Mouse (Mus musculus) midbrain, embryonic 13.5 days (tissue): ENCODE data around the gene Pten. TPM values are rescaled to one million over a fixed set of nuclear protein-coding genes. Genes with fewer than 3 reads are reported as not detected.

Experiments
- ATAC-seq: fragments of 200-750 bp; cut with Nextera tagmentation; 2 replicates; pipeline ENCODE4 v1.8.0; 2017; ENCODE audit warnings: mild to moderate bottlenecking, moderate TSS enrichment, moderate library complexity
- H3K27ac ChIP-seq: fragments of 300-500 bp; sonication (generic); 2 replicates; pipeline ENCODE4 v1.5.1; 2015; ENCODE audit warnings: inconsistent platforms, mild to moderate bottlenecking, moderate library complexity
- H3K27me3 ChIP-seq: fragments of 300-500 bp; sonication (generic); 2 replicates; pipeline ENCODE4 v1.6.1; 2015; ENCODE audit warnings: mild to moderate bottlenecking, inconsistent platforms
- H3K36me3 ChIP-seq: fragments of 300-500 bp; sonication (generic); 2 replicates; pipeline ENCODE4 v1.6.1; 2015; ENCODE audit warnings: mild to moderate bottlenecking, inconsistent platforms
- H3K4me1 ChIP-seq: fragments of 300-500 bp; sonication (generic); replicated peaks from 2 replicates; pipeline ENCODE4 v1.6.1; 2015; ENCODE audit warnings: inconsistent platforms
- H3K4me2 ChIP-seq: fragments of 300-500 bp; sonication (generic); replicated peaks from 2 replicates; pipeline ENCODE4 v1.6.1; 2015; ENCODE audit warnings: moderate library complexity, mild to moderate bottlenecking, inconsistent platforms
- H3K4me3 ChIP-seq: fragments of 300-500 bp; sonication (generic); replicated peaks from 2 replicates; pipeline ENCODE4 v1.5.1; 2015; ENCODE audit warnings: mild to moderate bottlenecking, inconsistent platforms
- H3K9ac ChIP-seq: fragments of 300-500 bp; sonication (generic); replicated peaks from 2 replicates; pipeline ENCODE4 v1.6.1; 2015; ENCODE audit warnings: mild to moderate bottlenecking, inconsistent platforms
- H3K9me3 ChIP-seq: fragments of 300-500 bp; sonication (generic); 2 replicates; pipeline ENCODE4 v1.6.1; 2016; ENCODE audit warnings: mild to moderate bottlenecking, inconsistent platforms
- WGBS: fragments of 180-500 bp; shearing (Covaris S2); methylation state at CpG from one replicate; pipeline ENCODE4 v1.1.7; 2015; 5-methylcytosine and 5-hydroxymethylcytosine counted together
- polyA plus RNA-seq: library from polyadenylated mRNA; unstranded; fragments of >200 nt; fragmentation: Nextera tagmentation; extraction: Ambion mirVana; gene quantifications from 2 replicates; pipeline ENCODE4 v1.2.1, GENCODE M21; 2015

The Pten gene
- polyA plus RNA-seq: 11.1 and 11.7 TPM in 2 replicates

DNA sequence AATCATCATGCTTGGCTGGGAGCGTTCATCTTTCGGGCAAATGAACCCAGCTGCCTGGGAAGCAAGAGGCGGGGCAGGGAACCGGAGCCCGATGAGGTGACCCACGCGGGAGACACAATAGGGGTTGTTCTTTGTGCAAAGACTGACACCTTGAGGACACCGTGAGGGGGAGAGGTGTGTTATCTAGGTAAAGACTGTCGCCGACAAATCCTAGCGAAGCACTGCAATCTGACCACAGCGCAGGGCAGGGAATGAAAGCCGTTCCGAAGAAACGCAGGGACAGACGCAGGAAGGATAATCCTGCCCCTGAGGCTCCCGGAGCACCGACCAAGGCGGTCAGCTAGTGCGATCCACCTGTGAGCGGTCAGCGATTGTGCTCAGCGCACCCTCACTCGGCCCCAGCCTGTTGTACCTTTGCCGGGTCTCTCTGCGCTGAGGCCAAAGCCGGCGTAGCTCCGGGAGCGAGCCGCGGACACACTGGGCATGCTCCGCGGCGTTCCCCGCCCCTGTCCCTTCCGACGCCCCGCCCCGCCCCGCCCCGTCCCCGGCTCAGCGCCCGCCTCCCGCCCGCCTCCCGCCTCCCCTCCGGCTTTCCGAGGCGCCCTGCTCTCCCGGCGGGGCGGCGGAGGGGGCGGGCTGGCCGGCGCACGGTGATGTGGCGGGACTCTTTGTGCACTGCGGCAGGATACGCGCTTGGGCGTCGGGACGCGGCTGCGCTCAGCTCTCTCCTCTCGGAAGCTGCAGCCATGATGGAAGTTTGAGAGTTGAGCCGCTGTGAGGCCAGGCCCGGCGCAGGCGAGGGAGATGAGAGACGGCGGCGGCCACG, at the start of gene Pten:
TSS of gene Pten (plus strand) at position 598 of the 826 bp plus-strand sequence.
- peak; percentile 90 for ATAC-seq
- Histone ChIP-seq H3K36me3 (no peaks in the 10 kb centered on the region), H3K4me2 (peak within 1 kb of the TSS; percentile 92), H3K4me3 (peak within 1 kb of the TSS; percentile 98), H3K9me3 (no peaks in the 10 kb centered on the region), H3K27ac (peak within 1 kb of the TSS; percentile 99), H3K9ac (peak within 1 kb of the TSS; percentile 99), H3K27me3 (peaks cover 7% of the 10 kb centered on the region), H3K4me1 (peaks cover 37% of the 10 kb centered on the region)
- WGBS: under 1% methylated on average over 73 of the region's 77 CpGs

DNA sequence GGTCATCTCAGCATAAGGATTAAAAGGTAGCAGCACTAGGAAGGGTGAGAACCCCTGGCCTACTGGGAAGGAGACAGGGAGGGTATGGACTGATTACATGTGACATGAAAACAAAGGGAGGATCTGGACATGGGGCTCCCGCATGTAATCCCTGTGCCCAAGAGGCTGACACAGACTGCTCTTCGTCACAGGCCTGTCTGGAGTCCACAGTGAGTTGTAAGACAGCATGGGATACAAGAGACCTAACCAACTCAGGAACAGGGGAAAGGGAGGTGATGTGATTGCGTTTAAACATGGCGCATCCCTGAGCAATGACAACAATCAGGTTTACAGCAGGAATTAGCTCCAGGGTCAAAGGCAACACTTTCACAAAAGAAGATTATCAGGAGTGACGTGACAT, 48.3 kb upstream of the Pten start:
- 82% methylated on average over 5 of the region's 5 CpGs for WGBS
- Histone ChIP-seq H3K4me1 (peaks cover 24% of the 10 kb centered on the region), H3K27ac (no peak overlapping the region), H3K27me3 (no peaks in the 10 kb centered on the region), H3K9me3 (no peaks in the 10 kb centered on the region), H3K36me3 (peaks cover 23% of the 10 kb centered on the region), H3K9ac (no peak overlapping the region), H3K4me2 (no peak overlapping the region), H3K4me3 (no peak overlapping the region)
- no peak for ATAC-seq

DNA sequence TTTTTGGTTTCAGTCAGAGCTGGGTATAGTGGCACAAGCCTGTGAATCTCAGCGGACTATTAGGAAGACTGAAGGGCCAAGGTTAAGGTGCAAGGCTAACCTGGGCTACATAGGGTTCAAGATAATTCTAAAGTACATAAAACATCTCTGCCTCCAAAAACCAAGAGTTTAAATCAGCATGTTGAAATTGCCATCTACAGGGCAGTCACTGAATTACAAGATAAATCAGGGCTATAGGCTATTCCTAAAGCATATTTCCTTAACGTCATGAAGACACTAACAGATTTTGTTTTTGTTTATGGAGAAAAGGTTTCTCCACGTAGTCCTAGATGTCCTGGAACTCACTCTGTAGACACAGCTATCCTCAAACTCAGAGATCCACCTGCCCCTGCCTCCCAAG, 47.0 kb upstream of the Pten start:
- no peaks in the 10 kb centered on the region for H3K9me3 ChIP-seq
- no peak for ATAC-seq
- peaks cover 24% of the 10 kb centered on the region for H3K4me1 ChIP-seq
- peak overlapping the region; percentile 77; the same call in 1 of the 2 replicates for H3K4me2 ChIP-seq
- H3K4me3 ChIP-seq: no peak overlapping the region
- no peaks in the 10 kb centered on the region for H3K27me3 ChIP-seq
- H3K9ac ChIP-seq: no peak overlapping the region
- peaks cover 11% of the 10 kb centered on the region for H3K36me3 ChIP-seq
- WGBS: 66% methylated on average over 3 of the region's 3 CpGs
- H3K27ac ChIP-seq: no peak overlapping the region

DNA sequence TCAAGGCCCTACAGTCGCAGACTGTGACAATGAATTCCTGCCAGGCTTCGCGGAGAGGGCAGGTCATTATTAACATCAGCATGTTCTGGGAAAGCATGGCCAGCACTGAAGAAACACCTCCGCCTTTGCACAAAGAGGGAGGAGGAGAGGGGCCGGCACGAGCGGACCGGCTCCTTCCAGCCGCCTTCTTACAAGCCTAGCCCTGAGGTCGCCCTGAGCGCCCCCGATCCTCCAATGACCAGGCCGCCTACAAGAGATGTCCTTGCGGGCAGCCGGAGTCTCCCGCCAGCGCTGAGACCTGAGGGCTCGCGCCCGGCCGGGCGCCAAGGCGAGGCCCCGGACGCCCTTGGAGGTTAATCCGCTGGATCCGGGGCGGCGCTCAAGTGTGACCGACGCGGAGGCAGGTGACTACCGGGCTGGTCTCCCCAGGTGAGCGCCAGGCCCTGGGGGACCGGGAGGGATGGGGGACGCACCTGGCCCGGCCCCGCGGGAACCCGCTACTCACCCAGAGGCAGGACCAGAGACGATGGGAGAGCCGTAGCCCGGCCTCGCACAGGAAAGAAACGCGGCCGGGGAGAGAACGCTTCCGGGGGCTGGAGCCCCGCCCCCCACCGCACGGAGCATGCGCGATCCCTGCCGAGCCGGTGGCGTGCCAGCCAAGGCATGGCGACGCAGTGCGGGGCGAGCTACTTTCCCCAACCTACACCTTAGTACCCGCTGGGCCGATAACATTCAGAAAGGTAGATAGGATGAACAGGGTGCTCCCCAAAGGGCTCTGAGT, 45.3 kb upstream of the Pten start:
- H3K9me3 ChIP-seq: no peaks in the 10 kb centered on the region
- WGBS: 0% methylated on average over 62 of the region's 63 CpGs
- H3K9ac ChIP-seq: peak overlapping the region; percentile 93
- peak overlapping the region; percentile 93 for H3K27ac ChIP-seq
- ATAC-seq: peak; percentile 98
- no peaks in the 10 kb centered on the region for H3K36me3 ChIP-seq
- H3K4me1 ChIP-seq: peaks cover 24% of the 10 kb centered on the region
- no peaks in the 10 kb centered on the region for H3K27me3 ChIP-seq
- H3K4me2 ChIP-seq: peak overlapping the region; percentile 77
- peak overlapping the region; percentile 93 for H3K4me3 ChIP-seq

DNA sequence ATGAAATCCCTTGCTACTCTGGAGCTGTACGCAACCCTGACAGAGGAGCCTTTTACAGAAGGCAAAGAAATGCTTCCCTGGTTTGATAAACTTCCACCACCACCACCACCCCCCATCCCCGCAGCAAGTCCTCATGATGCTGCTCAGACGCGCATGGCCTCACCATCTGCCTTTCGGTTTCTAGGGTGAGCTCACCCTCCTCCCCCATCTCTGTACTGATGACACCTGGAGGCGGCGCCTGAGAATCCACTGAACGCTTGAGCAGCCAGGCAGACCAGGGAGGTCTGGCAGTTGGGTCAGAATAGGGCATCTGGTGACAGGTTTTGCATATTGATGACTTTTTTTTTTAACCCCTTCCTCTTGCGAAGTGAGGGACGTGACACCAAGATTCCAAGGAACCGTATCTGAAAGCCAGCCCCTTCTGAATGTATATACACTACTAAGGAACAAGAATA, 44.7 kb upstream of the Pten start:
- Histone ChIP-seq H3K4me3 (peak overlapping the region; percentile 93), H3K9ac (peak overlapping the region; percentile 93), H3K4me2 (peak overlapping the region; percentile 77), H3K36me3 (no peaks in the 10 kb centered on the region), H3K9me3 (no peaks in the 10 kb centered on the region), H3K27ac (peak overlapping the region; percentile 93), H3K27me3 (no peaks in the 10 kb centered on the region), H3K4me1 (peaks cover 24% of the 10 kb centered on the region)
- ATAC-seq: peak; percentile 92
- WGBS: 0% methylated on average over 11 of the region's 11 CpGs

DNA sequence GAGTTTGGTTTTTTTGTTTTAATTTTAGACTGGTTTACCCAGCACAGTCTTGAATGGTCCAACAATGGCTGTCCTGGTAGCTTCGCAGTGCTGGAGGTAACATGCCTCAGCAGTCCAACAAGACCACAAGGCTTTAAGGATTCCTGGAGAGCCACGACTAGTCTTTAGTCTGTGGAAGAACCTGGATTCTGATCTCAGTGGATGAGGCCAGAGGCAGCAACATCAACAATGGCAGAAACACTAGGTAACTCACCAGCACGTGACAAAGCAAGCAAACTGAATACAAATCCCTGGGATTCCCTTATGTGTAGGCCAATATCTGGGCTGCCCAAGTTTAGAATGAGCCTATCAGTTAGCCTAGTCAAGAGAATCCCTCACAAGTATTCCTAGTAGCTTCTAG, 43.8 kb upstream of the Pten start:
- Histone ChIP-seq H3K9me3 (no peaks in the 10 kb centered on the region), H3K27ac (no peak overlapping the region), H3K36me3 (no peaks in the 10 kb centered on the region), H3K27me3 (no peaks in the 10 kb centered on the region), H3K4me2 (no peak overlapping the region), H3K9ac (no peak overlapping the region), H3K4me1 (peaks cover 24% of the 10 kb centered on the region), H3K4me3 (no peak overlapping the region)
- no peak for ATAC-seq
- 66% methylated on average over 3 of the region's 3 CpGs for WGBS

DNA sequence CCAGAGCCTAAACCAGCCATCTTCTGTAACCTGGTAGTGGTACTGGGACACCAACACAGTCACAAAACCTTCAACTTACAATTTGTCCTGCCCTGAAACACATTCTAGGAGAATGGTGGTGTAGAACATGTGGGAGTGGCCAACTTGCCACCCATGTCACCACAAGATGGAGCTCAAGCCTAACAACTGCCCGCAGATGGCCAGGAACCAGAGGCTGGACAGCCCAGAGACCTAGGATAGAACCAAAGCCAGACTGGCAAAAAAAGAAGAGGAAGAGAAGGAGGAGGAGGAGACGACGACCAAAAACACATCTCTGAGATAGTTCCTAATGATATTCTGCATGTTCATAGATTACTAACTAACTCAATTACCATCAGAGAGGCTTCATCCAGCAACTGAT, 42.1 kb upstream of the Pten start:
- ATAC-seq: 0 out of 2 replicates have a peak, but pooled peaks have one; percentile 27
- Histone ChIP-seq H3K4me3 (no peak overlapping the region), H3K27me3 (no peaks in the 10 kb centered on the region), H3K36me3 (no peaks in the 10 kb centered on the region), H3K9me3 (no peaks in the 10 kb centered on the region), H3K9ac (no peak overlapping the region), H3K4me1 (peaks cover 23% of the 10 kb centered on the region), H3K4me2 (no peak overlapping the region), H3K27ac (no peak overlapping the region)
- 4% methylated on average over 3 of the region's 3 CpGs for WGBS

DNA sequence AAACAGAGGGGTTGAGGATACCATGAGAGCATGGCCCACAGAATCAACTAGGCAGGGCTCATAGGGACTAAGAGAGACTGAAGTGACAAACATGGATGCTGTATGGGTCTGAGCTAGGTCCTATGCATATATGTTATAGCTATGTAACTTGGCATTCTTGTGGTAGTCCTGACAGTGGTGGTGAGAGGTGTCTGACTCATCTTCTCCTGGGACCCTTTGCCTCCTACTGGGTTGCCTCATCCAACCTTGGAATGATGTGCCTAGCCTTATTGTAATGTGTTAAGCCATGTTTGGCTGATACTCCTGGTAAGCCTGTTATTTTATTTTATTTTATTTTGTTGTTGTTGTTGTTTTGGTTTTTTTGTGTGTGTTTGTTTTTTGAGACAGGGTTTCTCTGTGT, 41.6 kb upstream of the Pten start:
- H3K4me1 ChIP-seq: peaks cover 18% of the 10 kb centered on the region

DNA sequence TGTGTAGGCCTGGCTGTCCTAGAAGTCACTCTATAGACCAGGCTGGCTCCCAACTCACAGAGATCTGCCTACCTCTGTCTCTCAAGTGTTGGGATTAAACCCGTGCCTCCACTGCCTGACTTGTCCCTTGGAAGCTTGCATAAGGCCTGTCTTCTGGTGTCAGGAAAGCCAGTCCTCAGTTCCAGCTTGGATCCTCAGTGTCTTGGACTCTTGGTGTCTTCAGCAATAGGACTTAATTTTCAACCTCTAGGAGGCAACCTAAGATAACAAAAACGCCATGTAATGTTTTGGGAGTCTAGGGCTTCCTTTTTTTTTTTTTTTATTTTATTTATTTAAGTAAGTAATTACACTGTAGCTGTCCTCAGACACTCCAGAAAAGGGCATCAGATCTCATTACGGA, 39.7 kb upstream of the Pten start:
- no peak overlapping the region for H3K27ac ChIP-seq
- no peak overlapping the region for H3K9ac ChIP-seq
- no peaks in the 10 kb centered on the region for H3K9me3 ChIP-seq
- H3K4me1 ChIP-seq: peaks cover 8% of the 10 kb centered on the region
- no peak for ATAC-seq
- H3K36me3 ChIP-seq: no peaks in the 10 kb centered on the region
- H3K4me3 ChIP-seq: no peak overlapping the region
- H3K27me3 ChIP-seq: no peaks in the 10 kb centered on the region
- 70% methylated on average over 3 of the region's 3 CpGs for WGBS
- no peak overlapping the region for H3K4me2 ChIP-seq

More for the DNA sequence above, 41.6 kb upstream of the Pten start:
- H3K27me3 ChIP-seq: no peaks in the 10 kb centered on the region
- no peak overlapping the region for H3K9ac ChIP-seq
- no peak overlapping the region for H3K4me2 ChIP-seq
- ATAC-seq: no peak
- no peaks in the 10 kb centered on the region for H3K36me3 ChIP-seq
- no peaks in the 10 kb centered on the region for H3K9me3 ChIP-seq
- no peak overlapping the region for H3K4me3 ChIP-seq
- no peak overlapping the region for H3K27ac ChIP-seq

DNA sequence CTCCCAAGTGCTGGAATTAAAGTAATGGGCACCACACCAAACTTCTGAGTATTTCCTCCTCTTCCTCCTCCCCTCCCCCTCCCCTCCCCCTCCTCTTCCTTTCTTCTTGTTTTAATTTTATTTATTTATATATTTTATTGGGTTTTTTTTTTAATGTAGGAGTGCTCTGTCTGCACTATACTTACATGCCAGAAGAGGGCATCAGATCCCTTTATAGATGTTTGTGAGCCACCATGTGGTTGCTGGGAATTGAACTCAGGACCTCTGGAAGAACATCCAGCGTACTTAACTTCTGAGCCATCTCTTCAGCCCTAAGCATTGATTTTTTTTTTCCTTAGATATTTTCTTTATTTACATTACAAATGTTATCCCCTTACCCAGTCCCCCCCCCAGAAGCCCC, 37.0 kb upstream of the Pten start:
- H3K27me3 ChIP-seq: no peaks in the 10 kb centered on the region
- H3K27ac ChIP-seq: no peak overlapping the region
- no peak overlapping the region for H3K4me3 ChIP-seq
- ATAC-seq: no peak
- WGBS: 92% methylated on average over 1 of the region's 1 CpGs
- no peaks in the 10 kb centered on the region for H3K36me3 ChIP-seq
- H3K4me1 ChIP-seq: peaks cover 6% of the 10 kb centered on the region; the same call in 1 of the 2 replicates
- no peak overlapping the region for H3K4me2 ChIP-seq
- H3K9ac ChIP-seq: no peak overlapping the region
- H3K9me3 ChIP-seq: no peaks in the 10 kb centered on the region

DNA sequence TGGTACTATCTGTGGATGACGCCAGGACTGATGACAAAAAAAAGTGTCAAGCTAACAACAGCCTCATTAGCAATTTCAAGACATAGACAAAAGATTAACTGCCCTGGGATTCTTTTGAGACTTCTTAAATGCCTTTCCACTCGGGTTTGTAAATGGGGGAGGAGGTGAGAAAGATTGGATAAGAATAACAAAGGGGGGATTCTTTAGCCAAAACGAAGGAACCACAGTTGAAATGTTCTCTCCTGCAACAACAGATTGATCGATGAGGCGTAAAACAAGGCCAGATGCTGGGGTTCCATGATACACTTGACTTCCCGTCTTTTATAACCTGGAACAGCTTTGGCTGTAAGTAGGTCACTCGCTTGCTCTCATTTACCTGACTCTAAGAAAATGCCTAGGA, 33.5 kb upstream of the Pten start:
- WGBS: 6% methylated on average over 7 of the region's 7 CpGs
- Histone ChIP-seq H3K36me3 (no peaks in the 10 kb centered on the region), H3K27me3 (peaks cover 9% of the 10 kb centered on the region; the same call in 1 of the 2 replicates), H3K4me3 (no peak overlapping the region), H3K9ac (no peak overlapping the region), H3K27ac (no peak overlapping the region), H3K9me3 (no peaks in the 10 kb centered on the region), H3K4me1 (peaks cover 21% of the 10 kb centered on the region), H3K4me2 (no peak overlapping the region)
- ATAC-seq: no peak
